Mouse (Mus musculus) forebrain, embryonic 13.5 days (tissue): ENCODE data around the gene Mme. TPM values are rescaled to one million over a fixed set of nuclear protein-coding genes. Genes with fewer than 3 reads are reported as not detected.

ENCODE experiments used
- ATAC-seq: fragments of 200-750 bp; cut with Nextera tagmentation; 2 replicates; pipeline ENCODE4 v1.8.0; 2017
- H3K27ac ChIP-seq: fragments of 300-500 bp; sonication (generic); 2 replicates; pipeline ENCODE4 v1.5.1; 2015; ENCODE audit warnings: inconsistent platforms, mild to moderate bottlenecking, moderate library complexity
- H3K27me3 ChIP-seq: fragments of 300-500 bp; sonication (generic); 2 replicates; pipeline ENCODE4 v1.6.1; 2015; ENCODE audit warnings: mild to moderate bottlenecking, inconsistent platforms
- H3K36me3 ChIP-seq: fragments of 300-500 bp; sonication (generic); 2 replicates; pipeline ENCODE4 v1.6.1; 2015; ENCODE audit warnings: mild to moderate bottlenecking, inconsistent platforms; ENCODE audit not compliant: poor library complexity, severe bottlenecking
- H3K4me1 ChIP-seq: fragments of 300-500 bp; sonication (generic); 2 replicates; pipeline ENCODE4 v1.6.1; 2015; ENCODE audit warnings: inconsistent platforms
- H3K4me2 ChIP-seq: fragments of 300-500 bp; sonication (generic); 2 replicates; pipeline ENCODE4 v1.6.1; 2015; ENCODE audit warnings: inconsistent platforms, mild to moderate bottlenecking, moderate library complexity
- H3K4me3 ChIP-seq: fragments of 300-500 bp; sonication (generic); 2 replicates; pipeline ENCODE4 v1.5.1; 2015; ENCODE audit warnings: mild to moderate bottlenecking, inconsistent platforms
- H3K9ac ChIP-seq: fragments of 300-500 bp; sonication (generic); 2 replicates; pipeline ENCODE4 v1.6.1; 2015; ENCODE audit warnings: mild to moderate bottlenecking, inconsistent platforms
- H3K9me3 ChIP-seq: fragments of 300-500 bp; sonication (generic); replicated peaks from 2 replicates; pipeline ENCODE4 v1.6.1; 2016; ENCODE audit warnings: inconsistent platforms
- WGBS: fragments of 180-500 bp; shearing (Covaris S2); methylation state at CpG from one replicate; pipeline ENCODE4 v1.1.7; 2015; 5-methylcytosine and 5-hydroxymethylcytosine counted together
- polyA plus RNA-seq: library from polyadenylated mRNA; unstranded; fragments of >200 nt; fragmentation: Nextera tagmentation; extraction: Ambion mirVana; gene quantifications from 2 replicates; pipeline ENCODE4 v1.2.1, GENCODE M21; 2015

Gene Mme
- polyA plus RNA-seq, 1 experiment from 2014 or later = 1.6 TPM

GRCm38 (mm10) chr3:63296411-63296810 lies 55.1 kb downstream of the Mme start:
- 15% methylated on average over 12 of the region's 12 CpGs for WGBS
- no peak for ATAC-seq
- Histone ChIP-seq H3K4me3 (peak overlapping the region; percentile 70), H3K36me3 (no peaks in the 10 kb centered on the region), H3K4me2 (peak overlapping the region; percentile 100), H3K27me3 (peaks cover 23% of the 10 kb centered on the region), H3K9ac (no peak overlapping the region), H3K27ac (no peak overlapping the region), H3K4me1 (peaks cover 4% of the 10 kb centered on the region; the same call in 1 of the 2 replicates), H3K9me3 (no peaks in the 10 kb centered on the region)

GRCm38 (mm10) chr3:63297787-63298186 lies 56.5 kb downstream of the Mme start:
- Histone ChIP-seq H3K9ac (no peak overlapping the region), H3K36me3 (no peaks in the 10 kb centered on the region), H3K27me3 (peaks cover 23% of the 10 kb centered on the region), H3K4me3 (no peak overlapping the region), H3K27ac (no peak overlapping the region), H3K4me2 (no peak overlapping the region), H3K4me1 (peaks cover 4% of the 10 kb centered on the region; the same call in 1 of the 2 replicates), H3K9me3 (no peaks in the 10 kb centered on the region)
- no peak; the same call in 1 of the 2 replicates for ATAC-seq
- 10% methylated on average over 6 of the region's 6 CpGs for WGBS

GRCm38 (mm10) chr3:63315211-63315760 lies 73.9 kb downstream of the Mme start:
- Histone ChIP-seq H3K27ac (no peak overlapping the region), H3K4me1 (no peaks in the 10 kb centered on the region), H3K36me3 (no peaks in the 10 kb centered on the region), H3K27me3 (no peaks in the 10 kb centered on the region), H3K4me3 (no peak overlapping the region), H3K4me2 (no peak overlapping the region), H3K9ac (no peak overlapping the region), H3K9me3 (no peaks in the 10 kb centered on the region)
- 93% methylated on average over 7 of the region's 7 CpGs for WGBS
- ATAC-seq = no peak

- no peaks in the 10 kb centered on the region for H3K36me3 ChIP-seq
- 79% methylated on average over 3 of the region's 3 CpGs for WGBS
- H3K4me2 ChIP-seq = no peak overlapping the region
- H3K27ac ChIP-seq = no peak overlapping the region
- H3K4me3 ChIP-seq = no peak overlapping the region
- no peak overlapping the region for H3K9ac ChIP-seq
- ATAC-seq = no peak
- H3K4me1 ChIP-seq = no peaks in the 10 kb centered on the region
- H3K9me3 ChIP-seq = no peaks in the 10 kb centered on the region
- no peaks in the 10 kb centered on the region for H3K27me3 ChIP-seq
Measured at GRCm38 (mm10) chr3:63317496-63317895, 76.2 kb downstream of the Mme start.

- H3K36me3 ChIP-seq = no peaks in the 10 kb centered on the region
- no peaks in the 10 kb centered on the region for H3K4me1 ChIP-seq
- H3K4me2 ChIP-seq = no peak overlapping the region
- H3K9ac ChIP-seq = no peak overlapping the region
- no peaks in the 10 kb centered on the region for H3K27me3 ChIP-seq
- H3K4me3 ChIP-seq = no peak overlapping the region
- 54% methylated on average over 2 of the region's 2 CpGs for WGBS
- no peaks in the 10 kb centered on the region for H3K9me3 ChIP-seq
- no peak for ATAC-seq
- H3K27ac ChIP-seq = no peak overlapping the region
Measured at GRCm38 (mm10) chr3:63325615-63326014, 84.3 kb downstream of the Mme start.

GRCm38 (mm10) chr3:63340110-63340509 lies 98.8 kb downstream of the Mme start:
- Histone ChIP-seq H3K4me1 (no peaks in the 10 kb centered on the region), H3K4me3 (no peak overlapping the region), H3K27me3 (no peaks in the 10 kb centered on the region), H3K4me2 (no peak overlapping the region), H3K9ac (no peak overlapping the region), H3K9me3 (no peaks in the 10 kb centered on the region), H3K27ac (no peak overlapping the region), H3K36me3 (no peaks in the 10 kb centered on the region)
- ATAC-seq = no peak
- WGBS = 89% methylated on average over 2 of the region's 2 CpGs

GRCm38 (mm10) chr3:63340546-63340945 lies 99.2 kb downstream of the Mme start:
- no peak for ATAC-seq
- Histone ChIP-seq H3K27ac (no peak overlapping the region), H3K36me3 (no peaks in the 10 kb centered on the region), H3K9me3 (no peaks in the 10 kb centered on the region), H3K4me2 (no peak overlapping the region), H3K27me3 (no peaks in the 10 kb centered on the region), H3K9ac (no peak overlapping the region), H3K4me3 (no peak overlapping the region), H3K4me1 (no peaks in the 10 kb centered on the region)
- WGBS = 90% methylated on average over 3 of the region's 3 CpGs

- H3K27me3 ChIP-seq = no peaks in the 10 kb centered on the region
- H3K9ac ChIP-seq = no peak overlapping the region
- H3K9me3 ChIP-seq = no peaks in the 10 kb centered on the region
- WGBS = 96% methylated on average over 4 of the region's 4 CpGs
- H3K27ac ChIP-seq = no peak overlapping the region
- ATAC-seq = no peak
- H3K4me1 ChIP-seq = no peaks in the 10 kb centered on the region
- no peaks in the 10 kb centered on the region for H3K36me3 ChIP-seq
- no peak overlapping the region for H3K4me2 ChIP-seq
- H3K4me3 ChIP-seq = no peak overlapping the region
Measured at GRCm38 (mm10) chr3:63341481-63341880, 100.1 kb downstream of the Mme start.

GRCm38 (mm10) chr3:63344998-63345397 lies 103.7 kb downstream of the Mme start:
- H3K9me3 ChIP-seq = no peaks in the 10 kb centered on the region
- no peaks in the 10 kb centered on the region for H3K4me1 ChIP-seq
- no peaks in the 10 kb centered on the region for H3K27me3 ChIP-seq
- WGBS = 85% methylated on average over 5 of the region's 5 CpGs
- H3K9ac ChIP-seq = no peak overlapping the region
- H3K36me3 ChIP-seq = no peaks in the 10 kb centered on the region
- no peak overlapping the region for H3K4me2 ChIP-seq
- no peak overlapping the region for H3K4me3 ChIP-seq
- ATAC-seq = no peak
- H3K27ac ChIP-seq = no peak overlapping the region

- no peak for ATAC-seq
- H3K9ac ChIP-seq = no peak overlapping the region
- no peaks in the 10 kb centered on the region for H3K4me1 ChIP-seq
- H3K4me3 ChIP-seq = no peak overlapping the region
- H3K27ac ChIP-seq = no peak overlapping the region
- no peaks in the 10 kb centered on the region for H3K9me3 ChIP-seq
- no peaks in the 10 kb centered on the region for H3K27me3 ChIP-seq
- H3K36me3 ChIP-seq = no peaks in the 10 kb centered on the region
- no peak overlapping the region for H3K4me2 ChIP-seq
- WGBS = 80% methylated on average over 2 of the region's 2 CpGs
Measured at GRCm38 (mm10) chr3:63348893-63349426, 107.6 kb downstream of the Mme start.

GRCm38 (mm10) chr3:63350242-63350641 lies 108.9 kb downstream of the Mme start:
- H3K9ac ChIP-seq = no peak overlapping the region
- H3K27ac ChIP-seq = no peak overlapping the region
- ATAC-seq = no peak
- H3K4me1 ChIP-seq = no peaks in the 10 kb centered on the region
- H3K4me2 ChIP-seq = no peak overlapping the region
- no peaks in the 10 kb centered on the region for H3K36me3 ChIP-seq
- no peak overlapping the region for H3K4me3 ChIP-seq
- WGBS = 88% methylated on average over 4 of the region's 4 CpGs
- no peaks in the 10 kb centered on the region for H3K9me3 ChIP-seq
- H3K27me3 ChIP-seq = no peaks in the 10 kb centered on the region

GRCm38 (mm10) chr3:63350704-63351103 lies 109.4 kb downstream of the Mme start:
- ATAC-seq = no peak

GRCm38 (mm10) chr3:63351680-63352260 lies 110.4 kb downstream of the Mme start:
- ATAC-seq = no peak
- H3K27me3 ChIP-seq = no peaks in the 10 kb centered on the region
- no peaks in the 10 kb centered on the region for H3K9me3 ChIP-seq
- H3K4me1 ChIP-seq = no peaks in the 10 kb centered on the region
- no peak overlapping the region for H3K9ac ChIP-seq
- no peak overlapping the region for H3K4me3 ChIP-seq
- H3K36me3 ChIP-seq = no peaks in the 10 kb centered on the region
- H3K27ac ChIP-seq = no peak overlapping the region
- no peak overlapping the region for H3K4me2 ChIP-seq
- WGBS = 94% methylated on average over 1 of the region's 1 CpGs

More at GRCm38 (mm10) chr3:63350704-63351103, 109.4 kb downstream of the Mme start:
- no peak overlapping the region for H3K27ac ChIP-seq
- no peak overlapping the region for H3K4me3 ChIP-seq
- no peaks in the 10 kb centered on the region for H3K9me3 ChIP-seq
- H3K27me3 ChIP-seq = no peaks in the 10 kb centered on the region
- H3K36me3 ChIP-seq = no peaks in the 10 kb centered on the region
- no peaks in the 10 kb centered on the region for H3K4me1 ChIP-seq
- no peak overlapping the region for H3K9ac ChIP-seq
- 81% methylated on average over 3 of the region's 3 CpGs for WGBS
- H3K4me2 ChIP-seq = no peak overlapping the region
